Mouse (Mus musculus) testis, adult 2 months (tissue): ENCODE measurements around the gene Dusp18.

Source experiments
- CTCF ChIP-seq: fragments of 200-500 bp; IDR thresholded peaks from 2 replicates; pipeline ENCODE4 v1.5.1; 2012; ENCODE audit warnings: low read depth, mild to moderate bottlenecking, inconsistent platforms, low read length, moderate library complexity; ENCODE audit not compliant: control insufficient read depth, insufficient read depth, insufficient replicate concordance
- POLR2A ChIP-seq: fragments of 200-500 bp; IDR thresholded peaks from 2 replicates; pipeline ENCODE4 v1.6.1; 2012; ENCODE audit warnings: low read depth, mild to moderate bottlenecking, inconsistent platforms, low read length, moderate library complexity; ENCODE audit not compliant: control insufficient read depth

- no peak for TF ChIP-seq POLR2A
- TF ChIP-seq CTCF: no peak
Observed at GRCm38 (mm10) chr11:3922115-3922514, 27.1 kb downstream of the Dusp18 start.
